Mouse (Mus musculus) limb, embryonic 13.5 days (tissue): ENCODE data around the gene Heyl. TPM values are rescaled to one million over a fixed set of nuclear protein-coding genes. Genes with fewer than 3 reads are reported as not detected.
A peak's percentile ranks its signal among the peaks of the same experiment; 100 is the strongest.

Source experiments
- ATAC-seq: fragments of 200-750 bp; cut with Nextera tagmentation; 2 replicates; pipeline ENCODE4 v1.8.0; 2017; ENCODE audit warnings: low read depth, moderate number of reproducible peaks, moderate TSS enrichment; ENCODE audit not compliant: low FRiP score
- H3K27ac ChIP-seq: fragments of 300-500 bp; sonication (generic); 2 replicates; pipeline ENCODE4 v1.5.1; 2015; ENCODE audit warnings: inconsistent platforms, mild to moderate bottlenecking, moderate library complexity
- H3K27me3 ChIP-seq: fragments of 300-500 bp; sonication (generic); 2 replicates; pipeline ENCODE4 v1.6.1; 2015; ENCODE audit warnings: mild to moderate bottlenecking, inconsistent platforms
- H3K36me3 ChIP-seq: fragments of 300-500 bp; sonication (generic); 2 replicates; pipeline ENCODE4 v1.6.1; 2015; ENCODE audit warnings: inconsistent platforms, mild to moderate bottlenecking, moderate library complexity
- H3K4me1 ChIP-seq: fragments of 300-500 bp; sonication (generic); 2 replicates; pipeline ENCODE4 v1.6.1; 2015; ENCODE audit warnings: inconsistent platforms
- H3K4me2 ChIP-seq: fragments of 300-500 bp; sonication (generic); replicated peaks from 2 replicates; pipeline ENCODE4 v1.6.1; 2015; ENCODE audit warnings: inconsistent platforms, mild to moderate bottlenecking, moderate library complexity
- H3K4me3 ChIP-seq: fragments of 300-500 bp; sonication (generic); 2 replicates; pipeline ENCODE4 v1.5.1; 2015; ENCODE audit warnings: moderate library complexity, mild to moderate bottlenecking, inconsistent platforms
- H3K9ac ChIP-seq: fragments of 300-500 bp; sonication (generic); 2 replicates; pipeline ENCODE4 v1.6.1; 2015; ENCODE audit warnings: mild to moderate bottlenecking, inconsistent platforms
- H3K9me3 ChIP-seq: fragments of 300-500 bp; sonication (generic); 2 replicates; pipeline ENCODE4 v1.6.1; 2016; ENCODE audit warnings: inconsistent platforms
- WGBS: fragments of 180-500 bp; shearing (Covaris S2); methylation state at CpG from one replicate; pipeline ENCODE4 v1.1.7; 2015; 5-methylcytosine and 5-hydroxymethylcytosine counted together
- polyA plus RNA-seq: library from polyadenylated mRNA; unstranded; fragments of >200 nt; fragmentation: Nextera tagmentation; extraction: Ambion mirVana; gene quantifications from 2 replicates; pipeline ENCODE4 v1.2.1, GENCODE M21; 2015

The Heyl gene
- polyA plus RNA-seq, 1 experiment from 2014 or later = 6.5 TPM

- no peak overlapping the region for H3K27ac ChIP-seq
- peaks cover 17% of the 10 kb centered on the region; the same call in 1 of the 2 replicates for H3K27me3 ChIP-seq
- H3K4me1 ChIP-seq = peaks cover 11% of the 10 kb centered on the region; the same call in 1 of the 2 replicates
- 93% methylated on average over 9 of the region's 9 CpGs for WGBS
- no peak overlapping the region for H3K4me3 ChIP-seq
- no peak overlapping the region for H3K4me2 ChIP-seq
- H3K9me3 ChIP-seq = no peaks in the 10 kb centered on the region
- ATAC-seq = no peak
- H3K9ac ChIP-seq = no peak overlapping the region
- no peaks in the 10 kb centered on the region for H3K36me3 ChIP-seq
Measured at GRCm38 (mm10) chr4:123213975-123214374, 19.4 kb upstream of the Heyl start.

DNA sequence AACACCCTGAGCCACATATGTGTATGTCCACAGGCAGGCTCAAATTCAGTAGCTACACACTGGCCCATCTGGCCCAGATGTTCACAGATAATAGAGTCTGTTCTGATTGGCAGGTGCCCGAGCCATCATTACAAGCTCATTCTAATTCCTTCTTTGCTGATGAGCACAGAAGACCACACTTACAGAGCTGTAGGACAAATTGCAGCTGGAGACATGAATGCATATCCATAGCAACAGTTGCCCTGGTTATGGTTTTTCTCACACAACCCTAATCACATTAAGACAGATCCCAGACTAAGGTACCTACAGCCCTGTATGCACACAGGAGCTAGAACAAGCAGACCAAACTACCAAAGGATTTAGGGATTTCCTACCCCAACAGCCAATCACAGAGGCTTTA lies 18.0 kb upstream of the Heyl start:
- no peaks in the 10 kb centered on the region for H3K9me3 ChIP-seq
- H3K27me3 ChIP-seq = peaks cover 17% of the 10 kb centered on the region; the same call in 1 of the 2 replicates
- WGBS = 74% methylated on average over 1 of the region's 1 CpGs
- no peak overlapping the region for H3K4me3 ChIP-seq
- no peak overlapping the region for H3K9ac ChIP-seq
- no peaks in the 10 kb centered on the region for H3K36me3 ChIP-seq
- no peak overlapping the region for H3K4me2 ChIP-seq
- no peak overlapping the region for H3K27ac ChIP-seq
- ATAC-seq = no peak
- H3K4me1 ChIP-seq = 0 out of 2 replicates have a peak, but pooled peaks cover 6% of the 10 kb centered on the region

GRCm38 (mm10) chr4:123216782-123217181 lies 16.6 kb upstream of the Heyl start:
- Histone ChIP-seq H3K4me2 (no peak overlapping the region), H3K36me3 (no peaks in the 10 kb centered on the region), H3K4me3 (no peak overlapping the region), H3K27ac (no peak overlapping the region), H3K4me1 (no peaks in the 10 kb centered on the region), H3K27me3 (peaks cover 17% of the 10 kb centered on the region; the same call in 1 of the 2 replicates), H3K9ac (no peak overlapping the region), H3K9me3 (no peaks in the 10 kb centered on the region)
- ATAC-seq = no peak
- WGBS = 12% methylated on average over 1 of the region's 1 CpGs

DNA sequence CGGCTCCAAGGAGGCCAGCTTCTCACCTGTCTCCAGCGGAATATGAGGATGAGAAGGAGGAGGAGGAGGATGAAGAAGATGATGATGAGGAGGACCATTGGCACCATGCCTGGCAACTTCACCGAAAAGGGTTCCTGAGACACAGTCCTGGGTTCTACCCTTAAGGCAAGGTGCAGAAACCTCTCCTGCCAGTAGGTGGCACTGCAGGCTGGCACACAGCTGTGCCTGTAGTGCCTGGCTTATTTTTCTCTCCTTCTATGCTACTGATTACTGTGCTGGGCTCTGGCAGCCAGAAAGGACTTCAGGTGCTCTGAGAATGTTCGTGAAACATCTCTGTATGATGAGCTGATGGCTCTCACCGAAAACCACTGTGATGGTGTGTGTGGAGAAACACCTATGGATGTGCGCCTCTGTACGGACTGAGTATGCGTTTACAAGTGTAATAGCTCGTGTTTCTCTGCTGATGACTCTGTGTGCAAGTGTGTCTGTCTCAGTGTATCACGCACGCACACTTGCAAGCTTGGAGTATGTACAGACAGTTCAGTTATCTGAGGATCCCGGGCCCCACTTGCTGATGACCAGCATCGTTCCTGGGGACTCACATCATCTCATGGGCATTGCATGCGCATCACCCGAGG lies 13.5 kb upstream of the Heyl start:
- Histone ChIP-seq H3K4me3 (no peak overlapping the region), H3K27me3 (peaks cover 10% of the 10 kb centered on the region; the same call in 1 of the 2 replicates), H3K27ac (no peak overlapping the region), H3K9ac (0 out of 2 replicates have a peak overlapping the region, but pooled peaks have one; percentile 8), H3K4me1 (no peaks in the 10 kb centered on the region), H3K9me3 (no peaks in the 10 kb centered on the region), H3K36me3 (no peaks in the 10 kb centered on the region), H3K4me2 (no peak overlapping the region)
- WGBS = 70% methylated on average over 15 of the region's 15 CpGs
- peak; percentile 81 for ATAC-seq

DNA sequence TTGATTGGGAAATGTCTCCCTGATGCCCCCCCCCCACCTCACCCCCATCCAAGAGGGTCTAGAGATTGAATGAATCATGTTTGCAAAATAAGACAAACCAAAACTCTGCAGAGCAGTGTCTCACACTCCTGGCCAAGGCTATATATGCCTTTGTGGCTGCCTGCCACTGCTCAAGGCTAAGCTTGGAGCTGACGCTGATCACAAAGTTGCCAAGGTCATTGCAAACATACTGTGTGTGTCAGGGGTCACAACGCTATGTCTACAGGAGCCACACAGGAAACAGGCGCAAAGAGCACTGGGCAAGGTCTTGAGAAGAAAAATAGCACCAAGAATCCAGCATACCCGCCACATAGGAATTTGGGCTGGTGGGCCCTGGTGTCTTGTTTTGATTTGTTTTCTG lies 12.7 kb upstream of the Heyl start:
- Histone ChIP-seq H3K4me2 (no peak overlapping the region), H3K27me3 (peaks cover 10% of the 10 kb centered on the region; the same call in 1 of the 2 replicates), H3K27ac (no peak overlapping the region), H3K9me3 (no peaks in the 10 kb centered on the region), H3K4me3 (no peak overlapping the region), H3K9ac (no peak overlapping the region), H3K4me1 (no peaks in the 10 kb centered on the region), H3K36me3 (no peaks in the 10 kb centered on the region)
- WGBS = 78% methylated on average over 4 of the region's 4 CpGs
- ATAC-seq = no peak

GRCm38 (mm10) chr4:123223309-123223708 lies 10.0 kb upstream of the Heyl start:
- H3K27ac ChIP-seq = no peak overlapping the region
- H3K9me3 ChIP-seq = no peaks in the 10 kb centered on the region
- no peak overlapping the region for H3K4me2 ChIP-seq
- peaks cover 19% of the 10 kb centered on the region for H3K4me1 ChIP-seq
- H3K4me3 ChIP-seq = no peak overlapping the region
- no peak overlapping the region for H3K9ac ChIP-seq
- H3K36me3 ChIP-seq = no peaks in the 10 kb centered on the region
- 50% methylated on average over 3 of the region's 3 CpGs for WGBS
- H3K27me3 ChIP-seq = peaks cover 8% of the 10 kb centered on the region; the same call in 1 of the 2 replicates
- no peak for ATAC-seq

DNA sequence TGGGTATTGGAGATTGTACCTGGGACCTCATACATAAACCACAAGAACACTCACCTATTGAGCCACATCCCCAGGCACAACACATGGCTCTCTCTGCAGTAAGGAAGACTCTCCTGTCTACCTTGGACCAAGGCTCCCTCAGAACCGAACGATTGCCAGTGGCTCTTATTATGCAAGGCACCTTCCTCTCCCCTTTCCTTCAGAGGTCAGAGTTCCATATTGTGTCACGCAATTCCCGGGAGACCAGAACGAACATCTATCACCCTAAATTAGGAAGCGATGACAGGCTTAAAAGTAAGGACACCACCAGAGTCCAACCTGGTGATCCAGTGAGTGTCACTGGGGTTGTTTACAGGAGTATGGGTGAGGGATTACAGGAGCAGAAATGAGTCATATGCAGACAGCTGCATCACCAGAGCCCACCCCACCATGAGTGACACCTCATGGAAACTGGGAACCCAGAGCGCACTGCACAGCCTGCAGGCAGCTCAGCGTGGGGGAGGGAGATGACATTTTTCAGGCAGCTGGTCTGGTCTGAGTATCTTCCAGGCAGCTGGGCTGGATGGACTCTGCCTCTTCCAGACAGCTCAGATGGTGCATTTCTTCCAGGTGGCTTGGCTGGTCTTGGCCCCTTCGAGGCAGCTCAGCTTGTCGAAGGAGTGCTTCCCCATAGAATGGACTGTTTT lies 7.5 kb upstream of the Heyl start:
- no peaks in the 10 kb centered on the region for H3K9me3 ChIP-seq
- peaks cover 23% of the 10 kb centered on the region for H3K27me3 ChIP-seq
- no peak overlapping the region for H3K9ac ChIP-seq
- peak; percentile 74 for ATAC-seq
- no peaks in the 10 kb centered on the region for H3K36me3 ChIP-seq
- 50% methylated on average over 10 of the region's 10 CpGs for WGBS
- H3K4me2 ChIP-seq = no peak overlapping the region
- no peak overlapping the region for H3K27ac ChIP-seq
- no peak overlapping the region for H3K4me3 ChIP-seq
- H3K4me1 ChIP-seq = peaks cover 31% of the 10 kb centered on the region

DNA sequence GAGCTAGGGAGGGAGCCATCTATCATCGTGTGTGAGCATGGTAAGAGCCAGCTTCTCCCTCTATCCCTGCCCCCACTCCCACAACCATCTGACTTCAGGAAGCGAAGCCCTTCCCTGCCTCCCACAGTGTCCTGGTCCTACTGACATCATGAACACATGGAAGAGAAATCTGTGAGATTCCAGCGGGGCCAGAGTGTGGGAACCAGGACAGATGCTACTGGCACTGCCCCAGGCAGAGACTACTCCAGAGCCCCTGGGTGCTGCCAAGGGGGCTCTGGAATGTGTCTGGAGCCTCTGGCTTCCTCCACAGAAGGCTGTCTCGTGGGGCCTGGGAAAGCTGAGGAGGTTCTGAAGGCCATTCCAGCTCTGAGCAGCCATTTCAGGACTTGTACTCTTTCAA lies 5.6 kb upstream of the Heyl start:
- Histone ChIP-seq H3K36me3 (no peaks in the 10 kb centered on the region), H3K4me3 (no peak overlapping the region), H3K27me3 (peaks cover 37% of the 10 kb centered on the region), H3K4me2 (no peak overlapping the region), H3K27ac (peak overlapping the region; percentile 33; the same call in 1 of the 2 replicates), H3K4me1 (peaks cover 38% of the 10 kb centered on the region), H3K9me3 (no peaks in the 10 kb centered on the region), H3K9ac (peak overlapping the region; percentile 35; the same call in 1 of the 2 replicates)
- 37% methylated on average over 4 of the region's 4 CpGs for WGBS
- ATAC-seq = peak; percentile 51

- Histone ChIP-seq H3K4me1 (peaks cover 43% of the 10 kb centered on the region), H3K27ac (no peak overlapping the region), H3K9me3 (no peaks in the 10 kb centered on the region), H3K4me2 (no peak overlapping the region), H3K36me3 (no peaks in the 10 kb centered on the region), H3K9ac (no peak overlapping the region), H3K27me3 (peaks cover 42% of the 10 kb centered on the region), H3K4me3 (no peak overlapping the region)
- WGBS = 11% methylated on average over 2 of the region's 2 CpGs
- ATAC-seq = peak; percentile 73
Measured at GRCm38 (mm10) chr4:123228270-123228669, 5.1 kb upstream of the Heyl start.

DNA sequence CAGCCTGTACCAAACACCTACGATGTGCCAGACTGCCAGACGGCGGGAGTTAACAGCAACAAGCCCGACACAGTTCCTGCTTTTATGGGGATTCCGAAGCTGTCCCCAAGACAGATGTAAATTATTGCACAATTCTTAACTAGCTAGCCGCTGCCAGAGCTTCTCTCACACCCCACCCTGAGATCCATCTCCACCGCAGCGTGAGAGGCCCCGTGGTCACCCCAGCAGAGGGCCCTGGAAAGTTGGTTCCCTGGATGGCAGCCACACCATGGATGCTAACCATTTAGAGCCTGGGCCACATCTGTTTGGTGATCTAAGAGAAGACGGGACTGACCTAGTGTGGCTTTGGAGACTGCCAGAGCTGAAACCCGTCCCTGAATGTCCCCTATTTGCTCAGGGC lies 4.2 kb upstream of the Heyl start:
- Histone ChIP-seq H3K9ac (no peak overlapping the region), H3K27me3 (peaks cover 51% of the 10 kb centered on the region), H3K4me2 (no peak overlapping the region), H3K36me3 (no peaks in the 10 kb centered on the region), H3K4me1 (peaks cover 52% of the 10 kb centered on the region), H3K27ac (no peak overlapping the region), H3K9me3 (no peaks in the 10 kb centered on the region), H3K4me3 (no peak overlapping the region)
- 34% methylated on average over 11 of the region's 11 CpGs for WGBS
- no peak for ATAC-seq

DNA sequence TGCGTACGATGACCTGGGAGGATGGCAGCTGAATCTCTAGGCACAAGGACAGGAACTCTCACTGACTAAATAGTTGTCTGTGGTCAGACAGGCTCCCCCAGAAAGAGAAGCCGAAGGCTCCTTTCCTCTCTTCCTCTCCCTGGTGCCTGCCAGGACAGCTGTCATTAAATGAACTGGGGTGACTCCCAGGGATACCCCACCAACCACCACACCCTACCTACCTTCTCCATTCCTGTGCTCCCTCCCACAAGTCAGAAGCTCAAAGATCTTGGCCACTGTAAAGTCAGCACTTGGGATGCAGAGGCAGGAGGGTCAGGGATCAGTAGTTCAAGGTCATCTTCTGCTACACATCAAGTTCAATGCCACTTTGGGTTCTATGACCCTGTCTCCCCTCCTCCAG lies 515 bp upstream of the Heyl start:
- Histone ChIP-seq H3K4me1 (peaks cover 45% of the 10 kb centered on the region), H3K27me3 (peaks cover 78% of the 10 kb centered on the region), H3K9ac (no peak overlapping the region), H3K9me3 (no peaks in the 10 kb centered on the region), H3K4me2 (peak overlapping the region; percentile 84; the same call in 1 of the 2 replicates), H3K27ac (no peak overlapping the region), H3K36me3 (no peaks in the 10 kb centered on the region), H3K4me3 (no peak overlapping the region)
- WGBS = 53% methylated on average over 3 of the region's 3 CpGs
- no peak for ATAC-seq

DNA sequence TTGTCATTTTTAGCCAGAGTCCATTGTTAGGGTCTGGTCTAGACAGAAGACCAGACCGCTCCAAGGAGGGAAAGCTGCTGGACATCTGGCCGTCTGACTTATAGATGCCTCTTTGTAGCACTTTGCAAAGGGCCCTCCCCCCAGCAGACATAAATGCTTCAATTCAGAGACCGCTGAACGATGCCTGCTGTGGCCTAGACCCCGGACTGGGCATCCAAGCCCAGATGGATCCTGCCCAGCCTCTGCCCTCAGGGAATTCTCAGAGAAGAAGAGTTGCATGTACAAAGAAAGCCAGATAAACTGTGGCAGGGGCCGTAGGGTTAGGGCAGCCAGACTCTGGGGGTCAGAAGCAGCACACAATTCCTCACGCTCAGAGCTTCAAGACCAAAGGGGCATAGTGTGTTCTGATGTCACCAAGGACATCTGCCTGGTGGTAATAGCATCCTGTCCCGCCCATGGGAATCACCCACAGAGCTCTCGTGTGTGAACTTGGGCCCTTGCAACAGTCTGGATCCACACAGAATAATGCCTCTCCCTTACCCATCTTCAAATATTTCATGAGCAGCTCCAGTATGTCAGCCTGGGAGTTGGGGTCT lies 2.6 kb downstream of the Heyl start:
- no peak overlapping the region for H3K27ac ChIP-seq
- ATAC-seq = no peak
- H3K4me1 ChIP-seq = peaks cover 50% of the 10 kb centered on the region
- no peak overlapping the region for H3K4me3 ChIP-seq
- no peak overlapping the region for H3K9ac ChIP-seq
- no peaks in the 10 kb centered on the region for H3K9me3 ChIP-seq
- peaks cover 88% of the 10 kb centered on the region for H3K27me3 ChIP-seq
- H3K4me2 ChIP-seq = no peak overlapping the region
- no peaks in the 10 kb centered on the region for H3K36me3 ChIP-seq
- WGBS = 57% methylated on average over 9 of the region's 9 CpGs
